Mouse (Mus musculus) spleen, adult 2 months (tissue): ENCODE data around the gene Zfp217.

Experiments
- CTCF ChIP-seq: fragments of 200-500 bp; IDR thresholded peaks from 2 replicates; pipeline ENCODE4 v1.5.1; 2011; ENCODE audit warnings: mild to moderate bottlenecking, inconsistent platforms; ENCODE audit not compliant: insufficient read depth, insufficient read length, insufficient replicate concordance; ENCODE audit errors: extremely low read depth
- POLR2A ChIP-seq: fragments of 200-500 bp; IDR thresholded peaks from 2 replicates; pipeline ENCODE4 v1.6.1; 2011; ENCODE audit warnings: low read depth, low read length, inconsistent platforms

DNA sequence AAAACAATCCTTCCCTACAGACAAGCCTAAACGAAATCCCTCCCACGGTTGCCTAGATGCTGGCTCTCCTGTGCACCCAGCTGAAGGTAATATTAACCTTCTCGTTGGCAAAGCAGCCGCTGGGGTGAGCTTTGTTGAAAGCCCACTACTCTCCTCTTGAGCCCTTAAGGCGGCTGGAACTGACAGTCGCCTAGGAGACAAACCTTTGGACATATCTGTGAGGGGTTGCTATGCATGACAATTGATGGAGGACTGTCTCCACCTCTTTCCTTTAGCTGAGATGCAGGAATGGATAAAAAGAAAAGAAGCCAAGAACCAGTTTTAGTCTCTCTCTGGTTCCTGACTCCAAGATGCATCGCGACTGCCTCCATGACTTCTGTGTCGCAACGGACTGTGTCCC lies 17.7 kb upstream of the Zfp217 start:
- TF ChIP-seq CTCF (no peak), POLR2A (no peak)
